Mouse (Mus musculus) forebrain, embryonic 11.5 days (tissue): Measurements from ENCODE around the gene Cdh18. TPM values are rescaled to one million over a fixed set of nuclear protein-coding genes. Genes with fewer than 3 reads are reported as not detected.

Experiments
- ATAC-seq: fragments of 200-750 bp; cut with Nextera tagmentation; replicated peaks from 2 replicates; pipeline ENCODE4 v1.8.0; 2017; ENCODE audit warnings: moderate TSS enrichment; ENCODE audit not compliant: low FRiP score
- DNase-seq: peaks from one replicate; pipeline ENCODE4 v3.0.0-alpha.2; 2017; ENCODE audit warnings: low spot score
- H3K27ac ChIP-seq: fragments of 300-500 bp; sonication (generic); 2 replicates; pipeline ENCODE4 v1.5.1; 2014; ENCODE audit warnings: low read depth, low read length
- H3K27me3 ChIP-seq: fragments of 300-500 bp; sonication (generic); 2 replicates; pipeline ENCODE4 v1.6.1; 2014; ENCODE audit warnings: mild to moderate bottlenecking, low read length, mixed read lengths; ENCODE audit not compliant: control insufficient read depth, insufficient read depth
- H3K36me3 ChIP-seq: fragments of 300-500 bp; sonication (generic); 2 replicates; pipeline ENCODE4 v1.6.1; 2014; ENCODE audit warnings: mild to moderate bottlenecking, low read length, moderate library complexity, mixed read lengths; ENCODE audit not compliant: control insufficient read depth, insufficient read depth
- H3K4me1 ChIP-seq: fragments of 300-500 bp; sonication (generic); replicated peaks from 2 replicates; pipeline ENCODE4 v1.6.1; 2014; ENCODE audit warnings: low read length, mixed read lengths; ENCODE audit not compliant: control insufficient read depth, insufficient read depth
- H3K4me2 ChIP-seq: fragments of 300-500 bp; sonication (generic); 2 replicates; pipeline ENCODE4 v1.6.1; 2014; ENCODE audit warnings: low read depth, mild to moderate bottlenecking, low read length, moderate library complexity, mixed read lengths; ENCODE audit not compliant: severe bottlenecking
- H3K4me3 ChIP-seq: fragments of 300-500 bp; sonication (generic); 2 replicates; pipeline ENCODE4 v1.5.1; 2014; ENCODE audit warnings: low read depth, low read length
- H3K9ac ChIP-seq: fragments of 300-500 bp; sonication (generic); 2 replicates; pipeline ENCODE4 v1.6.1; 2014; ENCODE audit warnings: low read length
- H3K9me3 ChIP-seq: fragments of 300-500 bp; sonication (generic); 2 replicates; pipeline ENCODE4 v1.6.1; 2016; ENCODE audit warnings: low read length, mixed read lengths; ENCODE audit not compliant: control insufficient read depth
- WGBS: fragments of 180-500 bp; shearing (Covaris S2); extraction: QIAGEN DNeasy Blood & Tissue Kit; methylation state at CpG from one replicate; pipeline ENCODE4 v1.1.7; 2014; 5-methylcytosine and 5-hydroxymethylcytosine counted together
- polyA plus RNA-seq: library from polyadenylated mRNA; unstranded; fragments of >200 nt; fragmentation: Nextera tagmentation; extraction: Ambion mirVana; gene quantifications from 2 replicates; pipeline ENCODE4 v1.2.1, GENCODE M21; 2014

The Cdh18 gene
- polyA plus RNA-seq, result 0.11 and 0.52 TPM in 2 replicates

- no peaks in the 10 kb centered on the region for H3K9me3 ChIP-seq
- ATAC-seq, result no peak
- H3K4me2 ChIP-seq, result no peak within 1 kb of the TSS
- H3K27me3 ChIP-seq, result no peaks in the 10 kb centered on the region
- 58% methylated on average over 5 of the region's 5 CpGs for WGBS
- H3K27ac ChIP-seq, result no peak within 1 kb of the TSS
- no peaks in the 10 kb centered on the region for H3K36me3 ChIP-seq
- no peak for DNase-seq
- H3K9ac ChIP-seq, result no peak within 1 kb of the TSS
- H3K4me3 ChIP-seq, result no peak within 1 kb of the TSS
- no peaks in the 10 kb centered on the region for H3K4me1 ChIP-seq
These were observed at the start of gene Cdh18 for GRCm38 (mm10) chr15:22548711-22549271. Gene Cdh18, plus strand, starts transcription at chr15:22549022.

GRCm38 (mm10) chr15:22511271-22511670, 37.6 kb upstream of the Cdh18 start:
- no peaks in the 10 kb centered on the region for H3K36me3 ChIP-seq
- no peaks in the 10 kb centered on the region for H3K27me3 ChIP-seq
- H3K4me3 ChIP-seq, result no peak overlapping the region
- H3K27ac ChIP-seq, result no peak overlapping the region
- ATAC-seq, result no peak
- H3K9ac ChIP-seq, result no peak overlapping the region
- H3K4me1 ChIP-seq, result no peaks in the 10 kb centered on the region
- no peak overlapping the region for H3K4me2 ChIP-seq
- DNase-seq, result no peak
- H3K9me3 ChIP-seq, result no peaks in the 10 kb centered on the region

DNA sequence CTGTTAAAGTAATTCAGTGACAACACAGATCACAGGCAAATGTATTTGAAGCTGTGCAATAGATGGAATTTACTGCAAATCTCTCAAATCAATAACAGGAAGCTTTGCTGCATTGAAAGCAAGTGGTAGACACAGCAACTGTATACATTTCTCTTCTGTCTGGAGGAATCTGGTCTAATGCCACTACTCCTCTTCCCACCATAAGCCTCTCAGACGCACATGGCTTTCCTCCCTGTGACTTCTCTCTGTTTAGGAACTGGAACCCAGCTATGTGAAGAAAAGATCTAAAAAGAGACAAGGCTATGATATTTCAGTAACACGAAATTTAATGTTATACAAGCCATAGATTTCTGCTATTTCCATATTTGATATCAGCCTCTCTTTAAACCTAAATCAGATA, 13.0 kb upstream of the Cdh18 start:
- WGBS, result 73% methylated on average over 2 of the region's 2 CpGs
- H3K36me3 ChIP-seq, result no peaks in the 10 kb centered on the region
- H3K4me2 ChIP-seq, result no peak overlapping the region
- DNase-seq, result no peak
- H3K4me1 ChIP-seq, result no peaks in the 10 kb centered on the region
- H3K4me3 ChIP-seq, result no peak overlapping the region
- H3K9me3 ChIP-seq, result no peaks in the 10 kb centered on the region
- no peak for ATAC-seq
- H3K27ac ChIP-seq, result no peak overlapping the region
- no peak overlapping the region for H3K9ac ChIP-seq
- no peaks in the 10 kb centered on the region for H3K27me3 ChIP-seq

DNA sequence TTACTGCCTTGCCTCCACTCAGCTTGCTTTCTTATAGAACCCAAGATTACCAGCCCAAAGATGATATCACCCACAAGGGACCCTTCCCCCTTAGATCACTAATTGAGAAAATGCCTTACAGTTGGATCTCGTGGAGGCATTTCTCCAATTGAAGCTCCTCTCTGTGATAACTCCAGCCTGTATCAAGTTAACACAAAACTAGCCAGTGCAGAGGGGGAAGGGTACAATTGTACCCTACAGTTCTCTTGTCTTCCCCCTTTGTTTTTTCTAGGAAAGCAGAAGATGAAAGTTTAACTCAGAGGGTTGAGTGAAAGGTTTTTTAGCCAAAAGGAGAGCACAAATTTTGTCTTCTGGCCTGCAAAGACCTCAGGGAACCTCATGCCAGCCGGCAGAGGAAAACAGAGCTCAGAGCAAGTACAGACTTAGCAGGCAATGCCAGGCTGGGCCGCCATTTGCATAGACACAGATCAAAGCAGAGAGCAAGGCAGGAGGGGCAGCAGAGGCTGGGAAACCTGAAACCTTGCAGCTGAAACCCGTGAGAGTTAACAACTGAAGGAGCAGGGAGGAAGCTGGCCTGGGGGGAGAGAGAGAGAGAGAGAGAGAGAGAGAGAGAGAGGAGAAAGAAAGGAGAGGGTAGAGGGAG, 29.3 kb downstream of the Cdh18 start:
- Histone ChIP-seq H3K4me2 (no peak overlapping the region), H3K9ac (no peak overlapping the region), H3K4me1 (no peaks in the 10 kb centered on the region), H3K9me3 (no peaks in the 10 kb centered on the region), H3K27ac (no peak overlapping the region), H3K36me3 (no peaks in the 10 kb centered on the region), H3K27me3 (no peaks in the 10 kb centered on the region), H3K4me3 (no peak overlapping the region)
- no peak for DNase-seq
- 5% methylated on average over 4 of the region's 4 CpGs for WGBS
- peak; percentile 66 for ATAC-seq

- Histone ChIP-seq H3K9me3 (no peaks in the 10 kb centered on the region), H3K36me3 (no peaks in the 10 kb centered on the region), H3K9ac (no peak overlapping the region), H3K27me3 (no peaks in the 10 kb centered on the region), H3K4me1 (no peaks in the 10 kb centered on the region), H3K4me2 (no peak overlapping the region), H3K4me3 (no peak overlapping the region), H3K27ac (no peak overlapping the region)
- no peak for ATAC-seq
- 38% methylated on average over 3 of the region's 3 CpGs for WGBS
- no peak for DNase-seq
These were observed 29.8 kb downstream of the Cdh18 start for GRCm38 (mm10) chr15:22578617-22578990.

GRCm38 (mm10) chr15:22584667-22585066, 35.8 kb downstream of the Cdh18 start:
- DNase-seq (no peak), ATAC-seq (no peak)
- Histone ChIP-seq H3K4me3 (no peak overlapping the region), H3K9me3 (no peaks in the 10 kb centered on the region), H3K4me1 (no peaks in the 10 kb centered on the region), H3K27me3 (no peaks in the 10 kb centered on the region), H3K9ac (no peak overlapping the region), H3K36me3 (no peaks in the 10 kb centered on the region), H3K4me2 (no peak overlapping the region), H3K27ac (no peak overlapping the region)
- whole genome bisulfite sequencing, result 78% methylated on average over 1 of the region's 1 CpGs

- no peak for ATAC-seq
- Histone ChIP-seq H3K27ac (no peak overlapping the region), H3K4me3 (no peak overlapping the region), H3K9ac (no peak overlapping the region), H3K4me2 (no peak overlapping the region), H3K27me3 (no peaks in the 10 kb centered on the region), H3K4me1 (no peaks in the 10 kb centered on the region), H3K9me3 (no peaks in the 10 kb centered on the region), H3K36me3 (no peaks in the 10 kb centered on the region)
- WGBS, result 90% methylated on average over 2 of the region's 2 CpGs
- DNase-seq, result no peak
These were observed 167.6 kb downstream of the Cdh18 start for GRCm38 (mm10) chr15:22716376-22716775.

GRCm38 (mm10) chr15:22717681-22718080, 168.9 kb downstream of the Cdh18 start:
- no peak overlapping the region for H3K4me2 ChIP-seq
- no peaks in the 10 kb centered on the region for H3K9me3 ChIP-seq
- no peaks in the 10 kb centered on the region for H3K4me1 ChIP-seq
- H3K27me3 ChIP-seq, result no peaks in the 10 kb centered on the region
- 0 out of 2 replicates have a peak, but pooled peaks have one; percentile 44 for ATAC-seq
- H3K36me3 ChIP-seq, result no peaks in the 10 kb centered on the region
- no peak overlapping the region for H3K9ac ChIP-seq
- WGBS, result 65% methylated on average over 3 of the region's 3 CpGs
- no peak overlapping the region for H3K4me3 ChIP-seq
- H3K27ac ChIP-seq, result no peak overlapping the region
- DNase-seq, result no peak

DNA sequence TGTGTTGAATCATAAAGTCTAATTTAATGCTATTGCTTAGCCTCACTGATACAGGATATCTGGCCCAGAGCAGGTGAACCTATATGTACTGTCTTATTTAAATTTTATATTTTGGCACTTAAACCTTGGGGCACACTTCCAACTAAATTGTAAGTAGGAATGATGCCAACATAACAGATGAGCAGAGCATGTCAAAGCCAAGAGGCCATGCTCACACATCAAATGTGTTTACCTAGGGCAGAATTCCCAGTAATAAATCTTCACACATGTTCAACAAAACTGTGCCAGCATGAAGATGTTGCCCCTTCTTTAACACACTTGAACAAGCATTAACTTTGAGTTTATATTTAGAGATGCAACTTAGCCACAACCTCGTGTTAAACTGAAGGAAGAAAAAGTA, 177.8 kb downstream of the Cdh18 start:
- H3K36me3 ChIP-seq, result no peaks in the 10 kb centered on the region
- H3K4me1 ChIP-seq, result no peaks in the 10 kb centered on the region
- H3K9me3 ChIP-seq, result no peaks in the 10 kb centered on the region
- H3K27me3 ChIP-seq, result no peaks in the 10 kb centered on the region
- no peak overlapping the region for H3K4me3 ChIP-seq
- no peak overlapping the region for H3K27ac ChIP-seq
- 80% methylated on average over 1 of the region's 1 CpGs for WGBS
- no peak for ATAC-seq
- no peak overlapping the region for H3K9ac ChIP-seq
- no peak overlapping the region for H3K4me2 ChIP-seq
- no peak for DNase-seq
